Mouse (Mus musculus) liver, adult 2 months (tissue): ENCODE data around the gene Fgr. TPM values are rescaled to one million over a fixed set of nuclear protein-coding genes. Genes with fewer than 3 reads are reported as not detected.

Experiments used
- DNase-seq: peaks from one replicate; pipeline ENCODE4 v3.0.0-alpha.2; 2011; ENCODE audit warnings: low read depth, low spot score; ENCODE audit errors: extremely low read depth
- H3K27ac ChIP-seq: fragments of 200-500 bp; replicated peaks from 2 replicates; pipeline ENCODE4 v1.5.1; 2012; ENCODE audit warnings: low read depth, mild to moderate bottlenecking, control low read depth, inconsistent platforms, low read length; ENCODE audit not compliant: insufficient read depth
- H3K27me3 ChIP-seq: fragments of 200-500 bp; 2 replicates; pipeline ENCODE4 v1.6.1; 2012; ENCODE audit warnings: mild to moderate bottlenecking, moderate library complexity, low read length, inconsistent platforms; ENCODE audit not compliant: control insufficient read depth, insufficient read depth
- H3K36me3 ChIP-seq: fragments of 200-500 bp; 2 replicates; pipeline ENCODE4 v1.6.1; 2012; ENCODE audit warnings: low read length, inconsistent platforms; ENCODE audit not compliant: control insufficient read depth, insufficient read depth
- H3K4me1 ChIP-seq: fragments of 200-500 bp; 2 replicates; pipeline ENCODE4 v1.6.1; 2011; ENCODE audit warnings: low read length; ENCODE audit not compliant: control insufficient read depth, insufficient read depth
- H3K4me3 ChIP-seq: fragments of 200-500 bp; 2 replicates; pipeline ENCODE4 v1.5.1; 2011; ENCODE audit warnings: low read depth, mild to moderate bottlenecking, control low read depth, low read length, moderate library complexity; ENCODE audit not compliant: insufficient read depth
- H3K79me2 ChIP-seq: fragments of 200-500 bp; 2 replicates; pipeline ENCODE4 v1.6.1; 2012; ENCODE audit warnings: inconsistent platforms, mild to moderate bottlenecking, low read length, moderate library complexity; ENCODE audit not compliant: control insufficient read depth, insufficient read depth
- H3K9ac ChIP-seq: fragments of 200-500 bp; 2 replicates; pipeline ENCODE4 v1.6.1; 2012; ENCODE audit warnings: low read depth, mild to moderate bottlenecking, control low read depth, inconsistent platforms, low read length
- CTCF ChIP-seq: fragments of 200-500 bp; IDR thresholded peaks from 2 replicates; pipeline ENCODE4 v1.5.1; 2011; ENCODE audit warnings: low read depth, low read length, control low read depth
- POLR2A ChIP-seq: fragments of 200-500 bp; IDR thresholded peaks from 2 replicates; pipeline ENCODE4 v1.6.1; 2011; ENCODE audit warnings: low read length, control low read depth; ENCODE audit not compliant: insufficient read depth; ENCODE audit errors: extremely low read depth
- WGBS: fragments of 180-500 bp; shearing (Covaris S2); methylation state at CpG from one replicate; pipeline ENCODE4 v1.1.7; 2018; 5-methylcytosine and 5-hydroxymethylcytosine counted together
- polyA plus RNA-seq: library from polyadenylated mRNA; depleted of rRNA; stranded (reverse); fragments of >200 nt; gene quantifications from 2 replicates; pipeline ENCODE4 v1.2.3, GENCODE M21; 2012
- total RNA-seq: library from RNA; depleted of rRNA; stranded (reverse); fragments of >200 nt; gene quantifications from 2 replicates; pipeline ENCODE4 v1.2.3, GENCODE M21; 2014

Gene Fgr
- total and polyA plus RNA-seq, 2 experiments: 1.3 to 1.6 TPM

GRCm38 (mm10) chr4:132977597-132977996 is 3.7 kb downstream of the Fgr start:
- Histone ChIP-seq H3K9ac (no peak overlapping the region), H3K4me3 (no peak overlapping the region), H3K27me3 (no peaks in the 10 kb centered on the region), H3K4me1 (peaks cover 25% of the 10 kb centered on the region), H3K36me3 (no peaks in the 10 kb centered on the region), H3K79me2 (no peaks in the 10 kb centered on the region), H3K27ac (no peak overlapping the region)
- TF ChIP-seq POLR2A (no peak), CTCF (no peak)
- 49% methylated on average over 5 of the region's 5 CpGs for WGBS
- no peak for DNase-seq

- DNase-seq: peak; percentile 86
- no peaks in the 10 kb centered on the region for H3K27me3 ChIP-seq
- no peaks in the 10 kb centered on the region for H3K79me2 ChIP-seq
- no peak for TF ChIP-seq POLR2A
- no peak for TF ChIP-seq CTCF
- no peak overlapping the region for H3K4me3 ChIP-seq
- H3K36me3 ChIP-seq: no peaks in the 10 kb centered on the region
- WGBS: 16% methylated on average over 2 of the region's 2 CpGs
- no peak overlapping the region for H3K9ac ChIP-seq
- H3K4me1 ChIP-seq: peaks cover 23% of the 10 kb centered on the region
- H3K27ac ChIP-seq: peak overlapping the region; percentile 41; the same call in 1 of the 2 replicates
Measured at GRCm38 (mm10) chr4:132979186-132979585, 5.3 kb downstream of the Fgr start.

DNA sequence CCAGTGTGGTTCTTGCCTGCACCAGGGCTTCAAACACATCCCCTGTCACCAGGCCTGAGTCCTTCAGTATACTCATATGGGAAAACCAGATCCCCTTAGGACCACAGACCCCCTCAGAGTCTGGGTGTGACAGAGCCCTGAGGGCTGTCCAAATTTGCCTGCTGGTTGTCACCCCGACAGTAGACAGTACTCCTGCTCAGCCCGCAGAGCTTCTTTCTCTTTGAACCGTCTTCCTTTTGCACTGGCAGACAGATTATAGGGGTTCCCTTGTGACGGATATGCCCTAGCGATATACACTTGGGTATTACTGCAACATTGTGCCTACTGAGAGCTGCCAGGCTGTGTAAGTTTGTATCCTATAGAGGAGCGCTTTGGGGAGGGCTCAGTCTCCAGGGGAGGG is 7.7 kb downstream of the Fgr start:
- Histone ChIP-seq H3K27ac (no peak overlapping the region), H3K36me3 (no peaks in the 10 kb centered on the region), H3K79me2 (no peaks in the 10 kb centered on the region), H3K27me3 (no peaks in the 10 kb centered on the region), H3K4me1 (peaks cover 17% of the 10 kb centered on the region), H3K9ac (no peak overlapping the region), H3K4me3 (no peak overlapping the region)
- TF ChIP-seq POLR2A (no peak), CTCF (no peak)
- WGBS: 94% methylated on average over 6 of the region's 6 CpGs
- no peak for DNase-seq

DNA sequence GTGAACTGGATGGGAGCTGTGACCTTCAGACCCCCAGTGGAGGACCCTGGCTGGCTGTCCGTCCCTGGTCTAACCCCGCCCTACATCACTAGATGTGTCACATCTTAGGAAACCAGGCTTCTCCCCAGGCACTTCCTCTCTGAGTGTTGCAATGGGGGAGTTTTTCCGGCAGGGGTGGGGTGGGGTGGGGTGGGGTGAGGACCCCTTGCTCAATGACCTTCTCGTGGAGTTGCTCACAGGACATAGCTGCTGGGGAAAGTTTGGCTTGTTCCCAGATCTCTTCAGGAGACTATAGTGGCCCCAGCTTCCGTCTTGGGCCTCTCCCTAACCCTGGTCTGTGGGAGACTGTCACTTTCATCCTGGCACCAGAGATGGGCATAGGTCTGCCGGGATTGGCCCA is 9.1 kb downstream of the Fgr start:
- Histone ChIP-seq H3K27ac (no peak overlapping the region), H3K27me3 (no peaks in the 10 kb centered on the region), H3K9ac (no peak overlapping the region), H3K79me2 (no peaks in the 10 kb centered on the region), H3K4me1 (peaks cover 7% of the 10 kb centered on the region), H3K4me3 (no peak overlapping the region), H3K36me3 (no peaks in the 10 kb centered on the region)
- WGBS: 67% methylated on average over 6 of the region's 6 CpGs
- TF ChIP-seq CTCF (no peak), POLR2A (no peak)
- no peak for DNase-seq

DNA sequence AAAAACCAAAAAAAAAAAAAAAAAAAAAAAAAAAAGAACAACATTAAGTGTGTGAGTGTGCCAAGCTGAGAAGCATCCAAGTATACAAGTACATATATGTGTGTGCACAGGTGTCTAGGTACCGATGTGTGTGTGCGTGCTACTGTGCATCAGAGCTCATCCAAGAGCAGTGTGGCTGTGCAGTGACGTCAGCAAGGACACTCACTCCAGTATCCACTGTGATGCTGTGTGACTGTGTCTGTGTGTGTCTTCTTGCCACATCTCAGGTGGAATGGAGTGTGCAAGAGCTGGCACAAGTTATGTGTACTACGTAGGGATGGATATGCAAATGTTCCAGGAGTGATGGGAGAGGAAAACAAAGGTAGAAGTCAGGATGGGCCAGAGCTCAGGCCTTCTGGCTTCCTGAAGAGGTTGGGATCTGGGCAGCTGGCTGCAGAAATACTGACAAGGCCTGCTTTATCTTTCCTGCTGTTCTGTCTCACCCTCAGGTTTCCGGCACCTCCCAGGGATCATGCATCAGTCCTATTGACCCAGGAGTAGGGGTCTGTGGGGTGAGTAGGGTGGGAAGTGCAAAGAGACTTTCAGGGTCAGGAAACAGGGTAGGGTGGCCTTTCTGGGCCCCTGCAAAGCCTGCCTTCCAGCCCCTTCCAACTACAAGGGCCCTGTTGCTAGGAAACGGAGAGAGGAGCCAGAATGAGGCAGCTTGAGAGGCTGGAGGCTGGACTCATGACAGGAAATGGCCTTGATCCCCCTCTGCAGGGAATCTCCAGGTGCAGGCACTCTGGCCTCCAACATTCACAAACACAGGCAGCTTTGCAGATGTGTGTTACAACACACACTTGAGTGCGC is 10.0 kb downstream of the Fgr start:
- no peak for DNase-seq
- 80% methylated on average over 7 of the region's 7 CpGs for WGBS
- no peak overlapping the region for H3K27ac ChIP-seq

More for the DNA sequence above, 10.0 kb downstream of the Fgr start:
- Histone ChIP-seq H3K4me1 (peaks cover 2% of the 10 kb centered on the region), H3K79me2 (no peaks in the 10 kb centered on the region), H3K4me3 (no peak overlapping the region), H3K9ac (no peak overlapping the region), H3K36me3 (no peaks in the 10 kb centered on the region), H3K27me3 (no peaks in the 10 kb centered on the region)
- TF ChIP-seq CTCF (no peak), POLR2A (no peak)
